Mouse (Mus musculus) lung, postnatal 0 days (tissue): ENCODE results near the gene Lrrc74b.

Source experiments
- CTCF ChIP-seq: IDR thresholded peaks from 2 replicates; pipeline ENCODE4 v1.5.1; 2016; ENCODE audit warnings: antibody characterized with exemption, mild to moderate bottlenecking
- EP300 ChIP-seq: IDR thresholded peaks from 2 replicates; pipeline ENCODE4 v1.6.1; 2016; ENCODE audit warnings: antibody characterized with exemption, mild to moderate bottlenecking, control low read depth

DNA sequence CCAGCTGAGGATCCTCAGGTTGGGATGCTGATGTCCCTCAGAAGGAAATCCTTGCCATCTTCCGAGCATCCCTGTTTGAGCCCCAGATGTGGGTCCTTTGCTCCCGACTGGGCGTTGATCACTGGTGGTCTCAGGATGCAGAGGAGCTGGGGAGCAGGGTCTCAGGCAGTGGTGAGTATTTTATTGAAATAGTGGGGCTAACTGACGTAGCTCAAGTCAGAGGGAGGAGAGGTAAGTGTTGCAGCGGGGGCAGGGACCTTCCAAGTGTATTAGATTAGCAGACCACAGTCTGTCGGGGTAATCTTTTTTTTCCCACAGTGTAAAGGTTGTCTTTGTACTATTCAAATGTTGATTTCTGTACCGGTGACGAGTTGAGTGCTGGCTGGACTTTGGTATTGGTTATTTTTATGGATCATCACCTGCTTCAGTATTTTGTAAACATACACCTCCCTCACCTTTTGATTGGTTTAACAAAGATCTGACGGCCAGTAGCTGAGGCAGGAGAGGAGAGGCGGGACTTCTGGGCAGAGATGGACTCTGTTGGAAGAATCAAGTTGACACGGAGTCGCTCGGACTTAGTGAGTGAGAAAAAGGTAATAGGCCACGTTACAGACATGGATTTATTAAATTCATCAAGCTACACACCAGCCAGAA is 28.2 kb downstream of the Lrrc74b start:
- no peak for TF ChIP-seq EP300
- no peak for TF ChIP-seq CTCF
